Mouse (Mus musculus): ENCODE measurements around the gene Retnlg. TPM values are rescaled to one million over a fixed set of nuclear protein-coding genes. Genes with fewer than 3 reads are reported as not detected.

Retnlg gene
- 0.96 to 3.3 TPM (median 2.0 TPM) in 3 of 4 replicates, not detected in the other for total RNA-seq (2023; ENCODE audit: inconsistent age)

DNA sequence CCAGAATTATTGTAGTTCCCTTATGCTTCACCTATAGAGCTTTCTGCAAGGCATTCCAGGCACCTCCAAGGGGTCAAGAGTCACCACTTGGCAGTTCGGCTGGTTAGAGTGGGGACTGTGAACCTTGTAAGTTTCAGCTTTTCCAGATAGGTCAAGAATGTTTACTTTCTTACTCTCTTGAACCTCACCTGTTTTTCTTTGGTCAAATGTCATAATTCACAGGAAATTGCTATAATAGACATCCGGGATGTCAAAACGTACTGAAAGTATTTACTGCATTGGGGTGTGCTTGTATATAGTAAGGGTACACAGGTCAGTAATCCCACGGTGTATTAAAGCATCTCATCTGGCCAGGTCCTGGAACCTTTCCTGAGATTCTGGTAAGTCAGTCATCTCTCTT is at the start of gene Retnlg:
Gene Retnlg, plus strand, starts transcription at position 301 of the 400 bp plus-strand sequence.

DNA sequence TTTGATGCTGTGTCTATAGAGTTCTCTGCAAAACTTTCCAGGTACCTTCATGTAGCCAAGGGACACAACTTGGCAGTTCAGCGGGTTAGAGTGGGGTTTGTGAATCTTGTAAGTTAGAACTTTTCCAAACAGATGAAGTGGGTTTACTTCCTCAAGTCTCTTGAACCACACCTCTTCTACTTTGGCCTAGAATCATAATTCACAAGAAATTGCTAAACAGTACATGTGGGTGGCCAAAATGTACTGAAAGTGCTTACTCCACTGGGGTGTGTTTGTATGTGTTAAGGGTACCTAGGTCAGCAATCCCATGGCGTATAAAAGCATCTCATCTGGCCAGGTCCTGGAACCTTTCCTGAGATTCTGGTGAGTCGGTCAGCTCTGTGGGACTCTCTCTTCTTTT is 30.2 kb upstream of the Retnlg start, which contains the start of gene Retnla:
Gene Retnla, plus strand, starts transcription at position 286 of the 400 bp plus-strand sequence.

Other genes starting within 250 kb of the Retnlg start
- 0.21 to 0.22 TPM in 2 of 4 replicates, not detected in the others for gene Trat1, start 100.6 kb upstream of the Retnlg start, total RNA-seq (2023; ENCODE audit: inconsistent age)
- not detected in 4 replicates for gene Retnlb, start 55.8 kb upstream of the Retnlg start, total RNA-seq (2023; ENCODE audit: inconsistent age)
- gene Retnla, start 30.1 kb upstream of the Retnlg start, total RNA-seq (2023; ENCODE audit: inconsistent age) = not detected in 4 replicates
- gene Dzip3, start 121.5 kb downstream of the Retnlg start, total RNA-seq (2023; ENCODE audit: inconsistent age) = 12.4 to 14.6 TPM (median 14.1 TPM) in 4 replicates
- gene Cip2a, start 121.6 kb downstream of the Retnlg start, total RNA-seq (2023; ENCODE audit: inconsistent age) = 5.1 to 7.8 TPM (median 5.5 TPM) in 4 replicates
- not detected in 4 replicates for gene Myh15, start 184.9 kb downstream of the Retnlg start, total RNA-seq (2023; ENCODE audit: inconsistent age)